Mouse (Mus musculus): ENCODE results near the gene Ntn4. TPM values are rescaled to one million over a fixed set of nuclear protein-coding genes. Genes with fewer than 3 reads are reported as not detected.

Ntn4 gene
- polyA plus RNA-seq, 1 experiment, result 0.48 TPM

GRCm38 (mm10) chr10:93783216-93784013, 142.9 kb downstream of the Ntn4 start:
- Histone ChIP-seq H3K27me3 (ENCODE audit: control insufficient read depth, insufficient read depth, insufficient read length) (no peaks in the 10 kb centered on the region), H3K36me3 (ENCODE audit: control insufficient read depth, insufficient read depth) (no peaks in the 10 kb centered on the region), H3ac (ENCODE audit: control insufficient read depth, insufficient read length, low read depth) (no peak overlapping the region), H3K4me3 (ENCODE audit: insufficient read depth, poor library complexity, severe bottlenecking) (no peak overlapping the region), H3K79me3 (ENCODE audit: low read depth) (no peaks in the 10 kb centered on the region), H3K79me2 (ENCODE audit: control insufficient read depth, insufficient read depth) (no peaks in the 10 kb centered on the region)
- no peak for TF ChIP-seq CTCF (IDR thresholded peaks at IDR 0.05; ENCODE audit: control insufficient read depth, insufficient read depth, insufficient read length)
- TF ChIP-seq MYOD1 (IDR thresholded peaks at IDR 0.05; ENCODE audit: control insufficient read depth, insufficient read length, low read depth), result no peak
- TF ChIP-seq MAX (IDR thresholded peaks at IDR 0.05), result no peak
- TF ChIP-seq USF1 (IDR thresholded peaks at IDR 0.05; ENCODE audit: low read depth), result no peak
- no peak for TF ChIP-seq MYOG (IDR thresholded peaks at IDR 0.05; ENCODE audit: control insufficient read depth, extremely low read depth, insufficient read length)
- no peak for TF ChIP-seq FOSL1 (IDR thresholded peaks at IDR 0.05; ENCODE audit: insufficient read depth, low read length, poor library complexity, severe bottlenecking)

Other genes with a start within 250 kb of the Ntn4 start
- 69.6 TPM for gene Lta4h, start 187.3 kb upstream of the Ntn4 start, polyA plus RNA-seq (2012; fragmentation: generic; extraction: Trizol)
- 0.02 TPM for gene Hal, start 151.9 kb upstream of the Ntn4 start, polyA plus RNA-seq (2012; fragmentation: generic; extraction: Trizol)
- 0.04 TPM for gene Amdhd1, start 100.6 kb upstream of the Ntn4 start, polyA plus RNA-seq (2012; fragmentation: generic; extraction: Trizol)
- gene Ccdc38, start 100.0 kb upstream of the Ntn4 start, polyA plus RNA-seq (2012; fragmentation: generic; extraction: Trizol), result 0.08 TPM
- 258 TPM for gene Snrpf, start 51.0 kb upstream of the Ntn4 start, polyA plus RNA-seq (2012; fragmentation: generic; extraction: Trizol)
- gene Usp44, start 190.9 kb downstream of the Ntn4 start, polyA plus RNA-seq (2012; fragmentation: generic; extraction: Trizol), result 0.37 TPM